Mouse (Mus musculus) monocyte, adult 2 months (primary cell): Measurements from ENCODE around the gene Pcyox1.
"Not testable (repeated sequence)": the region's sequence is repeated elsewhere in the genome, so short reads cannot be mapped to it uniquely, and the experiment has no call there.

Experiments used
- DNase-seq, 2 experiments: peaks; one replicate each; pipeline ENCODE4 v3.0.0; 2022; ENCODE audit warnings: low spot score in 2 of 2, low read depth in 1 of 2

Gene Pcyox1

GRCm38 (mm10) chr6:86366853-86367249 lies 30.1 kb downstream of the Pcyox1 start:
- DNase-seq, result no peak

GRCm38 (mm10) chr6:86366125-86366852 lies 30.7 kb downstream of the Pcyox1 start:
- DNase-seq, result no peak

GRCm38 (mm10) chr6:86365371-86366124 lies 31.4 kb downstream of the Pcyox1 start, which contains the start of gene Fam136a:
Gene Fam136a, plus strand, starts transcription at chr6:86365646.
- DNase-seq, result peak; percentile 83 to 87

- DNase-seq, result peak in 1 of 2 experiments; percentile 42
Observed at GRCm38 (mm10) chr6:86364442-86365141, 32.4 kb downstream of the Pcyox1 start.

- DNase-seq, result no peak
Observed at GRCm38 (mm10) chr6:86361373-86361772, 35.6 kb downstream of the Pcyox1 start.

- no peak for DNase-seq
Observed at GRCm38 (mm10) chr6:86360691-86361090, 36.3 kb downstream of the Pcyox1 start.

- DNase-seq, result no peak
Observed at GRCm38 (mm10) chr6:86356956-86357355, 40.0 kb downstream of the Pcyox1 start.

GRCm38 (mm10) chr6:86354948-86355347 lies 42.0 kb downstream of the Pcyox1 start:
- DNase-seq, result no peak

- no peak for DNase-seq
Observed at GRCm38 (mm10) chr6:86349257-86349656, 47.7 kb downstream of the Pcyox1 start.

- DNase-seq, result no peak
Observed at GRCm38 (mm10) chr6:86346063-86346462, 50.9 kb downstream of the Pcyox1 start.

GRCm38 (mm10) chr6:86343656-86344055 lies 53.3 kb downstream of the Pcyox1 start:
- DNase-seq, result no peak

GRCm38 (mm10) chr6:86336340-86336739 lies 60.6 kb downstream of the Pcyox1 start:
- not testable (repeated sequence) for DNase-seq
